Mouse (Mus musculus) MEL (cell line): ENCODE measurements at regions not wholly inside any gene's neighbourhood (a gene's known extent, or its start where the extent isn't known, plus 50 kb on each side); places are given as distances from the start of the nearest gene placed in this dataset.

Experiments
- CHD2 ChIP-seq: IDR thresholded peaks from 2 replicates; pipeline ENCODE4 v1.6.1; 2011; ENCODE audit warnings: low read length, improper control_type of control experiment
- CTCF ChIP-seq, 3 experiments: IDR thresholded peaks in 2 of 3; conservative IDR thresholded peaks in 1 of 3; 2 replicates each; pipeline ENCODE4 v1.5.1; 2011 to 2012; ENCODE audit warnings: low read length in 3 of 3, low read depth in 2 of 3, mild to moderate bottlenecking in 2 of 3, improper control_type of control experiment in 1 of 3, inconsistent platforms in 1 of 3, mixed read lengths in 1 of 3, moderate library complexity in 1 of 3; ENCODE audit not compliant: control insufficient read depth in 1 of 3, insufficient read depth in 1 of 3, poor library complexity in 1 of 3, severe bottlenecking in 1 of 3
- EP300 ChIP-seq, 2 experiments: IDR thresholded peaks; 2 replicates each; pipeline ENCODE4 v1.6.1; 2011; ENCODE audit warnings: improper control_type of control experiment in 2 of 2, low read length in 2 of 2, low read depth in 1 of 2, mild to moderate bottlenecking in 1 of 2
- KAT2A ChIP-seq: conservative IDR thresholded peaks from 2 replicates; pipeline ENCODE4 v1.6.1; 2012; ENCODE audit warnings: low read depth, low read length, improper control_type of control experiment, inconsistent platforms
- MAZ ChIP-seq: IDR thresholded peaks from 2 replicates; pipeline ENCODE4 v1.6.1; 2012; ENCODE audit warnings: low read depth, mild to moderate bottlenecking, inconsistent platforms, low read length, improper control_type of control experiment
- MXI1 ChIP-seq: IDR thresholded peaks from 2 replicates; pipeline ENCODE4 v1.6.1; 2011; ENCODE audit warnings: mild to moderate bottlenecking, low read depth, low read length, improper control_type of control experiment
- MYB ChIP-seq: IDR thresholded peaks from 2 replicates; pipeline ENCODE4 v1.6.1; 2011; ENCODE audit warnings: mild to moderate bottlenecking, low read depth, low read length, improper control_type of control experiment
- POLR2A ChIP-seq, 2 experiments: IDR thresholded peaks; 2 replicates each; pipeline ENCODE4 v1.6.1; 2011 to 2012; ENCODE audit warnings: low read length in 2 of 2, mild to moderate bottlenecking in 2 of 2, control low read depth in 1 of 2, improper control_type of control experiment in 1 of 2, low read depth in 1 of 2, moderate library complexity in 1 of 2; ENCODE audit not compliant: control insufficient read depth in 1 of 2, insufficient read depth in 1 of 2, poor library complexity in 1 of 2
- USF2 ChIP-seq, 2 experiments: IDR thresholded peaks; 2 replicates each; pipeline ENCODE4 v1.6.1; 2011 to 2012; ENCODE audit warnings: improper control_type of control experiment in 2 of 2, low read length in 2 of 2, borderline replicate concordance in 1 of 2, inconsistent platforms in 1 of 2, low read depth in 1 of 2, mild to moderate bottlenecking in 1 of 2; ENCODE audit not compliant: insufficient read depth in 1 of 2

DNA sequence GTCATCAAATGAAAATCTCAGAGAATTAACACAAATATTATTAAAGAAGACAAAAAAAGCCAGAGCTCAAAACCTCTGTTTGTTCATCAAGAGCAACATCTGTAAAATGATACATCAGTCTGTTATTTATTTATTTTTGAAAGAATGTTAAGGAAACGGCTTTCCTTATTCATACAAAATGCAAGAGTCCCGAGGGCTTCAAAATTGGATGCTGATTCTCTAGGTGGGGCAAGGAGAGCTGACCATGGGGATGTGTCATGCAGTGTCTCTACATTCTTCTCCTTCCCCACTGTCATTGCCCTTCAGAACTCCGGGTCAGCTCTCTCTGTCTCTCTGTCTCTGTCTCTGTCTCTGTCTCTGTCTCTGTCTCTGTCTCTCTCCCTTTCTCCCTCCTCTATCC, 65.8 kb downstream of the Sox9 start:
- TF ChIP-seq CTCF (IDR thresholded peaks at IDR 0.05 in 2 of 3, conservative IDR thresholded peaks at IDR 0.05 in 1 of 3; ENCODE audit: control insufficient read depth in 1 of 3, insufficient read depth in 1 of 3, low read depth in 2 of 3, low read length in 3 of 3, poor library complexity in 1 of 3, severe bottlenecking in 1 of 3), result no peak
- TF ChIP-seq USF2 (IDR thresholded peaks at IDR 0.05; ENCODE audit: borderline replicate concordance in 1 of 2, insufficient read depth in 1 of 2, low read depth in 1 of 2, low read length in 2 of 2), result no peak
- TF ChIP-seq MXI1, result no peak
- TF ChIP-seq POLR2A (IDR thresholded peaks at IDR 0.05; ENCODE audit: control insufficient read depth in 1 of 2, insufficient read depth in 1 of 2, low read depth in 1 of 2, low read length in 2 of 2, poor library complexity in 1 of 2), result no peak
- no peak for TF ChIP-seq CHD2
- TF ChIP-seq EP300 (IDR thresholded peaks at IDR 0.05; ENCODE audit: low read depth in 1 of 2, low read length in 2 of 2), result no peak
- no peak for TF ChIP-seq KAT2A
- TF ChIP-seq MAZ, result no peak
- no peak for TF ChIP-seq MYB
